11 mouse cellular contexts compared by ENCODE assay signal in genomic region chr17:78245444-78245843, GRCm38 (mm10). TPM values are rescaled to one million over a fixed set of nuclear protein-coding genes. Genes with fewer than 3 reads are reported as not detected.
DNase-seq lines count a peak whose midpoint lies in the region; ATAC-seq and TF ChIP-seq lines count a peak whose summit lies in the region.
"Had no signal": no experiment of that assay in that cellular context is flagged by ENCODE, and none has a peak within 500 bp of the region (broad histone marks: within the 10 kb centered on the region; RNA-seq: fewer than 3 reads in every experiment).

No protein-coding gene starts in this region.

- DNase-seq in kidney, adult 8-10 months = no peak
- DNase-seq in CH12.LX (ENCODE audit: extremely low read depth) = peak; percentile 83
- DNase-seq in gastrocnemius, postnatal 14 days = no peak
- no peak for DNase-seq in cerebellum, postnatal 10 days
- DNase-seq: embryo, embryonic 11 days; heart, postnatal 14 days had no signal

- peak overlapping the region; percentile 39 for H3K27ac ChIP-seq in kidney, embryonic 16.5 days (ENCODE audit: low read length)
- H3K27ac ChIP-seq in CH12.LX (ENCODE audit: insufficient read depth, low read depth) = peak overlapping the region; percentile 100
- H3K27ac ChIP-seq in embryonic fibroblast, embryonic 13.5 days (ENCODE audit: insufficient read depth, low read length) = 0 out of 2 replicates have a peak overlapping the region, but pooled peaks have one; percentile 23

- H3K27me3 ChIP-seq in kidney, embryonic 16.5 days (ENCODE audit: insufficient read depth, low read length) = no peaks in the 10 kb centered on the region
- no peaks in the 10 kb centered on the region for H3K27me3 ChIP-seq in CH12.LX (replicated peaks)
- no peaks in the 10 kb centered on the region for H3K27me3 ChIP-seq in megakaryocyte, embryonic 14.5 days (replicated peaks)

- TF ChIP-seq RAD21 in CH12.LX (IDR thresholded peaks at IDR 0.05; ENCODE audit: low read depth, low read length) = no peak

- TF ChIP-seq EP300 in CH12.LX (IDR thresholded peaks at IDR 0.05; ENCODE audit: low read length) = peak; percentile 92

- no peaks in the 10 kb centered on the region for H3K9me3 ChIP-seq in kidney, embryonic 16.5 days (ENCODE audit: low read length)
- H3K9me3 ChIP-seq in CH12.LX (replicated peaks; ENCODE audit: low read length) = no peaks in the 10 kb centered on the region
- no peaks in the 10 kb centered on the region for H3K9me3 ChIP-seq in megakaryocyte, embryonic 14.5 days

- no peak for TF ChIP-seq CTCF in CH12.LX (conservative IDR thresholded peaks at IDR 0.05 in 1 of 2, IDR thresholded peaks at IDR 0.05 in 1 of 2; ENCODE audit: low read depth in 2 of 2, low read length in 2 of 2)
- no peak for TF ChIP-seq CTCF in embryonic fibroblast, embryonic 13.5 days (IDR thresholded peaks at IDR 0.05; ENCODE audit: borderline replicate concordance, insufficient read depth, low read length)

- dilution Hi-C loops in CH12.LX (cut with MboI; ENCODE audit: extremely low pct_ligation_motif_present, extremely low pct_unique_long_range_greater_than_20kb, low sequenced_read_pairs) = no loop called here

- ATAC-seq in kidney, embryonic 16.5 days (ENCODE audit: low FRiP score, low TSS enrichment) = peak; percentile 7; the same call in 1 of the 2 replicates
- ATAC-seq: forebrain, embryonic 16.5 days had no signal

- in situ Hi-C loops in CH12.LX (cut with MboI; ENCODE audit: low pct_ligation_motif_present, low pct_unique_long_range_greater_than_20kb, low sequenced_read_pairs) = no loop called here

- H3K79me2 ChIP-seq in CH12.LX (replicated peaks; ENCODE audit: control insufficient read depth, extremely low read depth, insufficient read depth, poor library complexity, severe bottlenecking) = peaks cover 52% of the 10 kb centered on the region

- peaks cover 54% of the 10 kb centered on the region for H3K4me1 ChIP-seq in kidney, embryonic 16.5 days (ENCODE audit: insufficient read depth, low read length)
- peaks cover 27 to 86% of the 10 kb centered on the region in 2 experiments for H3K4me1 ChIP-seq in CH12.LX (ENCODE audit: control insufficient read depth in 1 of 2, insufficient read depth in 2 of 2)
- peaks cover 45% of the 10 kb centered on the region for H3K4me1 ChIP-seq in embryonic fibroblast, embryonic 13.5 days (ENCODE audit: control insufficient read depth, insufficient read depth, low read length)
- peaks cover 56% of the 10 kb centered on the region for H3K4me1 ChIP-seq in megakaryocyte, embryonic 14.5 days

- 31% methylated on average over 4 of the region's 4 CpGs for WGBS in kidney, embryonic 16.5 days

- H3K4me3 ChIP-seq in kidney, embryonic 16.5 days (ENCODE audit: low read length) = no peak overlapping the region
- H3K4me3 ChIP-seq in CH12.LX (replicated peaks in 1 of 3; ENCODE audit: low read depth in 2 of 3, low read length in 2 of 3, poor library complexity in 1 of 3) = peak overlapping the region; percentile 20 to 46 (median 38)
- no peak overlapping the region for H3K4me3 ChIP-seq in embryonic fibroblast, embryonic 13.5 days (ENCODE audit: insufficient read depth, low read length)
- peak overlapping the region; percentile 85 for H3K4me3 ChIP-seq in megakaryocyte, embryonic 14.5 days (replicated peaks)
- H3K4me3 ChIP-seq: myocyte had no signal

- TF ChIP-seq POLR2A in CH12.LX (IDR thresholded peaks at IDR 0.05; ENCODE audit: low read depth, low read length) = no peak; the same call in 1 of the 2 replicates
- no peak for TF ChIP-seq POLR2A in embryonic fibroblast, embryonic 13.5 days (IDR thresholded peaks at IDR 0.05; ENCODE audit: low read depth, low read length)

- intact Hi-C loops in gastrocnemius, postnatal 14 days (cut with DNase I; ENCODE audit: low total_unique reads) = no loop called here

- H3K4me2 ChIP-seq in kidney, embryonic 16.5 days (replicated peaks; ENCODE audit: low read depth, low read length) = no peak overlapping the region
- peak overlapping the region; percentile 97 for H3K4me2 ChIP-seq in CH12.LX (ENCODE audit: insufficient read depth, low read depth, poor library complexity, severe bottlenecking)

- no peak overlapping the region for H3K9ac ChIP-seq in kidney, embryonic 16.5 days (replicated peaks; ENCODE audit: low read length)
- H3K9ac ChIP-seq in CH12.LX (ENCODE audit: insufficient read depth, low read depth) = peak overlapping the region; percentile 92

- no peaks in the 10 kb centered on the region for H3K36me3 ChIP-seq in kidney, embryonic 16.5 days (ENCODE audit: insufficient read depth, low read length)
- peaks cover 0 to 18% of the 10 kb centered on the region in 2 experiments for H3K36me3 ChIP-seq in CH12.LX (replicated peaks in 1 of 2; ENCODE audit: control insufficient read depth in 1 of 2, insufficient read depth in 1 of 2, low read length in 1 of 2)
- H3K36me3 ChIP-seq in megakaryocyte, embryonic 14.5 days (replicated peaks; ENCODE audit: low read length) = no peaks in the 10 kb centered on the region

TF ChIP-seq in CH12.LX, 34 proteins besides CTCF, POLR2A, EP300 and RAD21:
- TF ChIP-seq GABPA (IDR thresholded peaks at IDR 0.05; ENCODE audit: insufficient replicate concordance, low read depth, low read length) = no peak
- no peak for TF ChIP-seq USF2 (conservative IDR thresholded peaks at IDR 0.05; ENCODE audit: low read depth, low read length)
- TF ChIP-seq RCOR1 (conservative IDR thresholded peaks at IDR 0.05; ENCODE audit: low read depth, low read length) = no peak; the same call in 1 of the 2 replicates
- no peak for TF ChIP-seq HCFC1 (IDR thresholded peaks at IDR 0.05; ENCODE audit: low read depth, low read length)
- TF ChIP-seq UBTF (IDR thresholded peaks at IDR 0.05; ENCODE audit: low read depth, low read length) = 0 out of 2 replicates have a peak, but pooled peaks have one; percentile 48
- peak; percentile 34; the same call in 1 of the 2 replicates for TF ChIP-seq JUND (conservative IDR thresholded peaks at IDR 0.05; ENCODE audit: low read depth, low read length)
- 0 out of 2 replicates have a peak, but pooled peaks have one; percentile 36 for TF ChIP-seq MAFK (IDR thresholded peaks at IDR 0.05; ENCODE audit: insufficient replicate concordance, low read length)
- peak; percentile 97 for TF ChIP-seq MXI1 (IDR thresholded peaks at IDR 0.05; ENCODE audit: low read depth, low read length)
- TF ChIP-seq MEF2A (IDR thresholded peaks at IDR 0.05; ENCODE audit: borderline replicate concordance, low read depth, low read length) = peak; percentile 88
- no peak for TF ChIP-seq E2F4 (IDR thresholded peaks at IDR 0.05; ENCODE audit: insufficient replicate concordance, low read depth, low read length)
- 0 out of 2 replicates have a peak, but pooled peaks have one; percentile 59 for TF ChIP-seq CHD1 (IDR thresholded peaks at IDR 0.05; ENCODE audit: low read depth, low read length)
- TF ChIP-seq POLR2AphosphoS2 (IDR thresholded peaks at IDR 0.05; ENCODE audit: low read depth, low read length) = no peak
- TF ChIP-seq NRF1 (IDR thresholded peaks at IDR 0.05; ENCODE audit: low read depth, low read length) = 0 out of 2 replicates have a peak, but pooled peaks have one; percentile 10
- peak; percentile 91 for TF ChIP-seq BHLHE40 (IDR thresholded peaks at IDR 0.05; ENCODE audit: low read depth, low read length)
- no peak for TF ChIP-seq ZC3H11A (IDR thresholded peaks at IDR 0.05; ENCODE audit: low read depth, low read length)
- TF ChIP-seq ZNF384 (IDR thresholded peaks at IDR 0.05; ENCODE audit: low read depth, low read length) = peak; percentile 97
- TF ChIP-seq NELFE (IDR thresholded peaks at IDR 0.05; ENCODE audit: low read depth, low read length) = peak; percentile 39; the same call in 1 of the 2 replicates
- peak; percentile 90 for TF ChIP-seq MYC (IDR thresholded peaks at IDR 0.05; ENCODE audit: low read depth, low read length)
- peak; percentile 97 for TF ChIP-seq TCF12 (IDR thresholded peaks at IDR 0.05; ENCODE audit: low read depth, low read length)
- TF ChIP-seq CHD2 (IDR thresholded peaks at IDR 0.05; ENCODE audit: low read length) = peak; percentile 84
- no peak for TF ChIP-seq KAT2A (IDR thresholded peaks at IDR 0.05; ENCODE audit: insufficient replicate concordance, low read length)
- TF ChIP-seq IRF4 (IDR thresholded peaks at IDR 0.05; ENCODE audit: low read depth, low read length) = peak; percentile 85; the same call in 1 of the 2 replicates
- peak; percentile 81 for TF ChIP-seq MAX (IDR thresholded peaks at IDR 0.05; ENCODE audit: low read length)
- no peak for TF ChIP-seq PAX5 (IDR thresholded peaks at IDR 0.05; ENCODE audit: low read length)
- TF ChIP-seq TBP (conservative IDR thresholded peaks at IDR 0.05; ENCODE audit: low read depth, low read length) = peak; percentile 62
- TF ChIP-seq USF1 (IDR thresholded peaks at IDR 0.05; ENCODE audit: low read depth, low read length) = no peak
- TF ChIP-seq SMC3 (IDR thresholded peaks at IDR 0.05; ENCODE audit: low read depth, low read length) = no peak
- peak; percentile 95 for TF ChIP-seq SIN3A (IDR thresholded peaks at IDR 0.05; ENCODE audit: low read length)
- peak; percentile 72 for TF ChIP-seq ZMIZ1 (IDR thresholded peaks at IDR 0.05; ENCODE audit: low read depth, low read length)
- peak; percentile 46; the same call in 1 of the 2 replicates for TF ChIP-seq JUN (IDR thresholded peaks at IDR 0.05; ENCODE audit: insufficient read depth, low read depth, low read length)
- TF ChIP-seq ETS1 (conservative IDR thresholded peaks at IDR 0.05; ENCODE audit: low read depth, low read length) = peak; percentile 96
- TF ChIP-seq ELF1 (IDR thresholded peaks at IDR 0.05; ENCODE audit: low read depth, low read length) = peak; percentile 83
- no peak for TF ChIP-seq ZKSCAN1 (IDR thresholded peaks at IDR 0.05; ENCODE audit: borderline replicate concordance, low read depth, low read length)
- TF ChIP-seq MAZ (IDR thresholded peaks at IDR 0.05; ENCODE audit: low read depth, low read length) = peak; percentile 86

RNA-seq across cellular contexts. Expression of gene Crim1, which starts 45.4 kb away (rescaled TPM):
- polyA plus RNA-seq in kidney, embryonic 16.5 days (2015; fragmentation: Nextera tagmentation; extraction: Ambion mirVana) = 5.3 and 5.4 TPM in 2 replicates
- total RNA-seq in CH12.LX (2012; rRNA removed) = 47.3 and 72.8 TPM in 2 replicates
- total RNA-seq in CH12.LX (2014; rRNA removed) = 14.1 and 15.2 TPM in 2 replicates
- polyA plus RNA-seq in CH12.LX (2012; ENCODE audit: insufficient read length, low read depth) = 21.9 and 26.3 TPM in 2 replicates
- 55.2 and 102 TPM in 2 replicates for polyA plus RNA-seq in embryonic fibroblast, embryonic 13.5 days (2011; ENCODE audit: insufficient read length, low read depth, missing spikeins)
- polyA plus RNA-seq in megakaryocyte, embryonic 14.5 days (2012; ENCODE audit: insufficient read depth, low replicate concordance) = 3.2 and 6.9 TPM in 2 replicates
- total RNA-seq in gastrocnemius, postnatal 14 days (2021) = 10 to 100 TPM; 19.3 to 20.1 TPM

Comparison
In these comparisons a context has a peak if more than half of its experiments do, and no peak if none do; other contexts are left out.
1. H3K27ac ChIP-seq: peak in every context shown above with its lines; median percentile 100 in CH12.LX; 39 in kidney, embryonic 16.5 days; 23 in embryonic fibroblast, embryonic 13.5 days.
2. H3K4me3 ChIP-seq: peak in CH12.LX (3 of 3) and megakaryocyte, embryonic 14.5 days (single experiment); none in kidney, embryonic 16.5 days (single experiment) and embryonic fibroblast, embryonic 13.5 days (single experiment).